Mouse (Mus musculus): ENCODE measurements at regions not wholly inside any gene's neighbourhood (a gene's known extent, or its start where the extent isn't known, plus 50 kb on each side); places are given as distances from the start of the nearest gene placed in this dataset.

DNA sequence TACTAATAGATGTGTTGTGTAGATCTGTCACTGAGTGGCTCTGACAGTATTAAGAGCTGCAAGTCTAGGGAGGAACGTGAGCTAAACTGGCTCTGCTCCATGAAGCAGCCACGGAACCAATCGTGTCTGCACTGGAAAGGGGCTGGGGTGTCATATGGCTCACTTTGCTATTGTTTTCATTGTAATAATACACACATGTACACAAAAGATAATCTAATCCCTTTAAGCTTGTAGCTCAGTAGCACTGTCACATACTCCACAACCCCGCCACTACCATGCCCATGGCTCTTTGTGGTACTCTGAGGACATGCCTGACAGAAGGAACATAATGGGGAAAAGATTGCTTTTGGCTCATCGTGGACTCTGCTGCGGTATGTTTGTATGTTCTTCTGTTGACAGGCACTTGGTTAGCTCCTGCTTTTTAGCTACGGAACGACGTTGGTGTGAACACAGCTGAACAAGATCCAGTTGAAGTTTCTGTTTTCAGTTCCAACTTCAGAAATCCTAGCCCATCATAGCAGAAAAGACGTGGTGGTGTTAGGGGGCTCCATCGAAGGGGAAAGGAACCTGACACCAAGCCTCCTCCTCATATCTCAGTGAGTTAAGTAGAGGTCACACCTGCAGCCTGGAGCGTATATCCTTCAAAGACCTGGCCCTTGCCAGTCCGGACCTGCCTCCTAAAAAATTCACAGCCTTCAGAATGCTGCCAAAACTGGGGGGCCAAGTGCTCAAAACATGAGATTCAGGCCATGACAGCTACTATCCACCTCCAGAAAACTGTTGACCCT lies 159.6 kb upstream of the Fam19a5 start:
- TF ChIP-seq CTCF (IDR thresholded peaks at IDR 0.05; ENCODE audit: borderline replicate concordance, control insufficient read depth, extremely low read depth, insufficient read depth, low read length, poor library complexity) (no peak), POLR2A (IDR thresholded peaks at IDR 0.05; ENCODE audit: control insufficient read depth, extremely low read depth, insufficient read depth, low read length, poor library complexity) (no peak)

Measured in thymus, adult 2 months (tissue).